Mouse (Mus musculus) urinary bladder, postnatal 14 days (tissue): Measurements from ENCODE around the gene Piwil4.
"Not testable (repeated sequence)": the region's sequence is repeated elsewhere in the genome, so short reads cannot be mapped to it uniquely, and the experiment has no call there.

Source experiments
- DNase-seq: peaks from one replicate; pipeline ENCODE4 v3.0.0; 2021; ENCODE audit warnings: low spot score

Piwil4 gene

GRCm38 (mm10) chr9:14726005-14726404 is 14.5 kb downstream of the Piwil4 start:
- no peak for DNase-seq

- DNase-seq, result no peak
Measured at GRCm38 (mm10) chr9:14724755-14725420, 15.6 kb downstream of the Piwil4 start.

GRCm38 (mm10) chr9:14721610-14722009 is 18.9 kb downstream of the Piwil4 start:
- DNase-seq, result no peak

- DNase-seq, result no peak
Measured at GRCm38 (mm10) chr9:14720384-14720783, 20.1 kb downstream of the Piwil4 start.

- no peak for DNase-seq
Measured at GRCm38 (mm10) chr9:14718332-14718691, 22.2 kb downstream of the Piwil4 start.

GRCm38 (mm10) chr9:14717689-14718331 is 22.7 kb downstream of the Piwil4 start:
- DNase-seq, result peak; percentile 44

- DNase-seq, result no peak
Measured at GRCm38 (mm10) chr9:14715258-14715657, 25.3 kb downstream of the Piwil4 start.

- no peak for DNase-seq
Measured at GRCm38 (mm10) chr9:14710910-14711309, 29.6 kb downstream of the Piwil4 start.

DNA sequence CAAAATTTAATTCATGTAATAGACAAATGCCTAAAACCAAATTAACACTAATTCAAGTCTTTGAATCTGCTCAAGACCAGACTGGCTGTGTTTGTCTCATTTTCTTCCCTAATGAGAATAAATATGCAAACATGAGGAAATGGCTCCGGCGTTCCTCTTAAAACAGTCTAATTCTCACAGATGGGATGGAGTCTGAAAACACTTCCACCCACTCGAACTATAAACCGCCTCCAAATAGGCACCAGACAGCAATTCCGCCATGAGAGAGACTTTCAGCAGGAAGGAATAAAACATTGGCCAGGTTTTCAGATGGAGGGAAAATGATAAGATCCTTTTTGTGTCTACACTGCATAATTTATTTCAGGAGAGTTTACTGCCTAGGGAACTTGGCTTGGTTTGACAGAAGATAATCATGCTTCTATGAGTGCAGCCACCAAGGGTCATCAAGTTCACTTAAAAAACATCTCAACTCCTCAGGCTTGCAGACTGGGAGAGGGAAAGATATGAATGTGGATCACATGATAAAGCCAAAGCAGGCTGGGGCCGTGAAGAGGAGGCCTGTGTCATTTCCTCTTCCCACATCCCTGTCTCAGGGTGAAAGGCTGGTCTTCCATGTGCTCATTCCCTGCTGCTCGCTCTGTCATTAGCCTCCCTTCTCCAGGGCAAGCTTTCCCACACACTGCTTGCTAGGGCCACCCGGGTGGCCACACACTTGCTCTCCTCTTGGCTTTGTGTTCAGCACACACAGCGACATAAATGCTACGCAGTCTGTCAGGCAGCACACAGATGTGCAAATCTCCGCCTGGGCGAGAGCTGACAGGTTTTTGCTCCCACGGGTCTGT is 35.0 kb downstream of the Piwil4 start:
- no peak for DNase-seq

GRCm38 (mm10) chr9:14700795-14701194 is 39.7 kb downstream of the Piwil4 start:
- not testable (repeated sequence) for DNase-seq

DNA sequence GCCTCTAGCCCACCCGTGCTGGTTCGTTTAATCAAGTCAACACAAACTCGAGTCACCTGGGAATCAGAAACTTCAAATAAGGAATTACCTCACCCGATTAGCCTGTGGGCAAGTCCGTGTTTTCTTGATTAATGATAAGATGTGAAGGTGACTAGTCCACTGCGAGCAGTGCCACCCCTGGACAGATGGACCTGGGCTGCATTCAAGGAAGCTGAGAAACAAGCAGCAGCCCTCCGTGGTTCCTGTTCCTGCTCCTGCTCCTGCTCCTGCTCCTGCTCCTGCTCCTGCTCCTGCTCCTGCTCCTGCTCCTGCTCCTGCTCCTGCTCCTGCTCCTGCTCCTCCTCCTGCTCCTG is 41.3 kb downstream of the Piwil4 start:
- DNase-seq, result no peak

GRCm38 (mm10) chr9:14698582-14699287 is 41.8 kb downstream of the Piwil4 start:
- peak; percentile 92 for DNase-seq

DNA sequence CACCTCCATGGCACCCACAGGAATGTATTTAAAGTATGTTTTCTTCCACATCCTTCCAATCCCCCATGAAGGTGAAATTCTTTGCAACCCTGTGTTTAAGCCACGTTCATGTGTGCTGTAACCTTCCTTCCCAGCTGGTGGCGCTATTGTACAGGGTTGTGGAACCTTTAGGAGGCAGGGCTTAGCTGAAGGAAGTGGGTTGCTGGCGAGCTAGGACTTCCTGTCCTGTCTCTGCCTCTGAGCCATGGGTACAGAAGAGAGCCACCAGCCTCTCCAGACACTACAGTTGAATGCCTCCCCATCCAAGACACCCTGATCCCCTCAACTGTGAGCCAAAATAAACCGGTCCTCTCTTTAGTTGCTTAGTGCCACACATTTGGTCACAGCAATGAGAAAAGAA is 42.6 kb downstream of the Piwil4 start:
- DNase-seq, result no peak

DNA sequence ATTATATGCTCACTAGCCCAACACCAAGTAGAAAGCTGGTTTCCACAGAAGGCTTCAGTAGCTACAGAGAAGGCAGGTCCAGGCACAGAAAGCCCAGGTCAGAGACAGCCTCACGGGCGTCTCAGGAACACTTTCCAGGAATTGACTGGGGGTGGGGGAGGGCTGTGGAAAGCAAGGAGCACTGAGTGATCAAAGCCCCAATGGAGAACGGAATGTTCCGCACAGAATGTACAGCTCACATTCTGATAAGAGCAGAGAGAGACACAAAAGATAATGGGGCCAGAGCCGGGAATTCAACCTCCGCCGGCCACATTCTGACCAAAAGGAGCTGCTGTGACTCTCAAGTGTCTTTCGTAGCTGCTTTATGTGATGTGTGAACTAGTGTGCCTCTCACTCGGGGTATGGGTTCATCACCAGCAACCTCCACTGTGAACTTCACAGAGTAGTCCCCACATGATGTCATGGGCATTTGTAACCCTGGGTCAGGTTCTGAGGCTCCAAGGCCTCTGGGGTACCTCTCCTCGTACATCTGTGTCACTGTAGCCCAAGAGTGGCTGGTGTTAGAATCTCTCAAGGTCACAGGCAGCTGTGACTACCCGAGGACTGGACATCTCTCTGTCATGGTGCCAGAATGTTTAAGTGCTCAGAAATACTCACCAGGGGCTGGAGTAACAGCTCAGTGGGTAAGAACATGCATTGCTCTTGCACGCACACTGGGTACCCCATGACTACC is 51.0 kb downstream of the Piwil4 start:
- DNase-seq, result peak; percentile 28

GRCm38 (mm10) chr9:14684363-14684762 is 56.2 kb downstream of the Piwil4 start:
- DNase-seq, result no peak

GRCm38 (mm10) chr9:14682741-14683140 is 57.8 kb downstream of the Piwil4 start:
- DNase-seq, result no peak

GRCm38 (mm10) chr9:14680584-14680983 is 59.9 kb downstream of the Piwil4 start:
- no peak for DNase-seq

- peak; percentile 80 for DNase-seq
Measured at GRCm38 (mm10) chr9:14675707-14676691, 64.5 kb downstream of the Piwil4 start.

- DNase-seq, result no peak
Measured at GRCm38 (mm10) chr9:14674506-14674905, 66.0 kb downstream of the Piwil4 start.

DNA sequence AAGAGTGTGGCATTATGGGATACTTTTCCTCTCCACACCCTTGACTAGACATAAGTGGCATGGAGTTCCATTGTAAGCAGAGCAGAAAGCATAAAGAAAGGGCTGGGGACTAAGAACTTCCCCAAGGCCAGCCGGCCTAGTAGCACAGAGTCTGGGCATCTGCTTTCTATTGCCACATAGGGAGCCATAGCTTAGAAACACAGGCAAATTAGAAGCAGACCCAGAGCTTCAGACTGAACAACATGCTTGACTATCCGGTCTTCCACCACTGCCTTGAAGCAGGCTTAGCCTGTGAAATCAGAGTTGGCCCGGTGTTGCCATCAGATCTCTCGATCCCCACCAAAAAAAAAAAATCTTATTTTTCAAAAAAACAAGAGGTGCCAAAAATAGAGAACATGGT is 67.4 kb downstream of the Piwil4 start:
- no peak for DNase-seq

DNA sequence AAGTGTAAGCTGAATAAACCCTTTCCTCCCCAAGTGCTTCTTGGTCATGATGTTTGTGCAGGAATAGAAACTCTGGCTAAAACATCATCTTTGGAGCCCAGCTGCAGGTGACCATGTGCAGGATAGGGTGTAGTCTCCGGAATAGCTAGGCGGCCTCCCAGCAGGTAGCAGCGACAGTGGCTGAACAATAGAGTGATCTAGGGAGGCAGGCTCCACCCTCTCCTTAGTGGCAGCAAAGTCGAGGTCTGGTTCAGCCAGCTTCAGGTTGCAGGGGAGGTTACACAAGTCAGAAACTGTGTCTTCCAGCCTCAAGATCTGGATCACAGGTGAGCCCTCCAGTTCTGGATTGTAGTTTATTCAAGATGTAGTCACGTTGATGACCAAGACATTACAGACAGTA is 68.6 kb downstream of the Piwil4 start:
- not testable (repeated sequence) for DNase-seq
